Mouse (Mus musculus): ENCODE results near the gene Oosp1.

DNA sequence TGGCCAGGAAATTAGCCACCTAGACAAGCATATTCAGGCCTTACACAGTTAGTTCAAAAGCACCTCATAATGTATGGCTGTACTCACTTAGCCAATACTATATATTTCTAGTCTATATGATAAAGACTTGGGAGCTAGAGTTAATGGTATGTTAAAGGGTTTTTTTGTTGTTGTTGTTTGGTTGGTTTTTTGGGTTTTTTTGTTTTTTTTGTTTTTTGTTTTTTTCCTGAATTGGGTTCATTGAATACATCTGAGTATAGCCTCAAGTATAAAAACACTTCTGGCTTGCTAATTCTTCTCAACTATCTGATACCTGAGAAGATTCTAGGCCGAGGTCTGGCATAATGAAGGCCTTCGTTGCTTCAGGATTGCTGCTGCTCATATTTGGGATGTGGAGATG lies 5.8 kb upstream of the Oosp1 start, which contains the start of gene Oosp3:
- TF ChIP-seq EP300 (IDR thresholded peaks at IDR 0.05) (no peak), CTCF (IDR thresholded peaks at IDR 0.05) (no peak)
